Mouse (Mus musculus) testis, adult 2 months (tissue): Measurements from ENCODE around the gene Spata19.

Experiments
- CTCF ChIP-seq: fragments of 200-500 bp; IDR thresholded peaks from 2 replicates; pipeline ENCODE4 v1.5.1; 2012; ENCODE audit warnings: low read depth, mild to moderate bottlenecking, inconsistent platforms, low read length, moderate library complexity; ENCODE audit not compliant: control insufficient read depth, insufficient read depth, insufficient replicate concordance
- POLR2A ChIP-seq: fragments of 200-500 bp; IDR thresholded peaks from 2 replicates; pipeline ENCODE4 v1.6.1; 2012; ENCODE audit warnings: low read depth, mild to moderate bottlenecking, inconsistent platforms, low read length, moderate library complexity; ENCODE audit not compliant: control insufficient read depth

DNA sequence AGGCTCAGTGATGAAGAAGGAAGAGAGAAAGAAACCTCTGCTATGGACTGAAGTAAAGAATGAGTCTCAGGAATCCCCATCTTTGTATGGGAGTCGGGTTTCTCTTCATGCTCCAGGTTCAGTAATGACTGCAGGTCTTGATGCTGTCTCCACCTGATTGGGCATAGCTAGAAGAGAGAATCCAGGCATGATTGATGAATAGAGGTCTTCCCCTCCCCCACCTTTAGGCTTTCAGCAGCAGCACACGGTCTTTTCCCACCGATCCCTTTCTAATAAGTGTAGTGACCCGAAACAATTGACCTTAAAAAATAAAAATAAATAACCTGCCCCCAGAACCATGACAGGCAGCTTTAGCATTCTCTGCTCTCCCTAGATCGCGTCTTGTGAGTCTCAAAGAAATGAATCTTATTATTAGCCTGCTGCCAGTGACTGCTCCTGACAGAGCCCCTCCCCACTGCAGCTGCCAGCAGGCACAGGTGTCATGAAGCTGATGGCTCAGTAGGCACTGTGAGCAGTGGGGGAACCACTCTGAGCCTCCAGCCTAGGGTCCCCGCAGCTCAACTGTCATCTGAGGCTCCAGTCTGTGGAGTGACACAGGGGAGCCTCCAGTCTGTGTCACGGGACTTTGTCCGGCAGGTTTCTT is 53.3 kb downstream of the Spata19 start:
- TF ChIP-seq CTCF (no peak), POLR2A (no peak)
